Mouse (Mus musculus): ENCODE results near the gene Hps1.

The Hps1 gene

GRCm38 (mm10) chr19:42756671-42757070, 23.1 kb downstream of the Hps1 start:
- no peak for ATAC-seq (ENCODE audit: insufficient number of reproducible peaks, low FRiP score, low TSS enrichment)

GRCm38 (mm10) chr19:42755148-42755870, 24.5 kb downstream of the Hps1 start:
- ATAC-seq (ENCODE audit: insufficient number of reproducible peaks, low FRiP score, low TSS enrichment) = no peak

GRCm38 (mm10) chr19:42753141-42753917, 26.4 kb downstream of the Hps1 start:
- ATAC-seq (ENCODE audit: insufficient number of reproducible peaks, low FRiP score, low TSS enrichment) = 0 out of 2 replicates have a peak, but pooled peaks have one; percentile 8

GRCm38 (mm10) chr19:42752363-42752931, 27.3 kb downstream of the Hps1 start, which contains the start of gene Pyroxd2:
TSS of gene Pyroxd2 (minus strand) at chr19:42752775.
- peak; percentile 43; the same call in 1 of the 2 replicates for ATAC-seq (ENCODE audit: insufficient number of reproducible peaks, low FRiP score, low TSS enrichment)

- ATAC-seq (ENCODE audit: insufficient number of reproducible peaks, low FRiP score, low TSS enrichment) = no peak
Measured at GRCm38 (mm10) chr19:42750196-42750595, 29.6 kb downstream of the Hps1 start.

- no peak for ATAC-seq (ENCODE audit: insufficient number of reproducible peaks, low FRiP score, low TSS enrichment)
Measured at GRCm38 (mm10) chr19:42746702-42747101, 33.1 kb downstream of the Hps1 start.

- ATAC-seq (ENCODE audit: insufficient number of reproducible peaks, low FRiP score, low TSS enrichment) = no peak
Measured at GRCm38 (mm10) chr19:42745869-42746224, 33.9 kb downstream of the Hps1 start.

GRCm38 (mm10) chr19:42745084-42745868, 34.5 kb downstream of the Hps1 start:
- ATAC-seq (ENCODE audit: insufficient number of reproducible peaks, low FRiP score, low TSS enrichment) = no peak

- ATAC-seq (ENCODE audit: insufficient number of reproducible peaks, low FRiP score, low TSS enrichment) = peak; percentile 53; the same call in 1 of the 2 replicates
Measured at GRCm38 (mm10) chr19:42744162-42744586, 35.6 kb downstream of the Hps1 start.

GRCm38 (mm10) chr19:42743261-42743660, 36.5 kb downstream of the Hps1 start:
- no peak for ATAC-seq (ENCODE audit: insufficient number of reproducible peaks, low FRiP score, low TSS enrichment)

- ATAC-seq (ENCODE audit: insufficient number of reproducible peaks, low FRiP score, low TSS enrichment) = no peak
Measured at GRCm38 (mm10) chr19:42741884-42742283, 37.9 kb downstream of the Hps1 start.

GRCm38 (mm10) chr19:42740163-42740899, 39.4 kb downstream of the Hps1 start:
- no peak for ATAC-seq (ENCODE audit: insufficient number of reproducible peaks, low FRiP score, low TSS enrichment)

GRCm38 (mm10) chr19:42739734-42740133, 40.0 kb downstream of the Hps1 start:
- no peak for ATAC-seq (ENCODE audit: insufficient number of reproducible peaks, low FRiP score, low TSS enrichment)

- ATAC-seq (ENCODE audit: insufficient number of reproducible peaks, low FRiP score, low TSS enrichment) = no peak
Measured at GRCm38 (mm10) chr19:42737753-42738152, 42.0 kb downstream of the Hps1 start.

- no peak for ATAC-seq (ENCODE audit: insufficient number of reproducible peaks, low FRiP score, low TSS enrichment)
Measured at GRCm38 (mm10) chr19:42734982-42735381, 44.8 kb downstream of the Hps1 start.

GRCm38 (mm10) chr19:42727424-42727823, 52.4 kb downstream of the Hps1 start:
- 0 out of 2 replicates have a peak, but pooled peaks have one; percentile 12 for ATAC-seq (ENCODE audit: insufficient number of reproducible peaks, low FRiP score, low TSS enrichment)

GRCm38 (mm10) chr19:42726766-42727165, 53.0 kb downstream of the Hps1 start:
- peak; percentile 63 for ATAC-seq (ENCODE audit: insufficient number of reproducible peaks, low FRiP score, low TSS enrichment)

GRCm38 (mm10) chr19:42725973-42726350, 53.8 kb downstream of the Hps1 start:
- no peak for ATAC-seq (ENCODE audit: insufficient number of reproducible peaks, low FRiP score, low TSS enrichment)

- ATAC-seq (ENCODE audit: insufficient number of reproducible peaks, low FRiP score, low TSS enrichment) = no peak
Measured at GRCm38 (mm10) chr19:42725056-42725972, 54.5 kb downstream of the Hps1 start.

All from cerebellum, adult (tissue).